Mouse (Mus musculus) forebrain, embryonic 14.5 days (tissue): ENCODE measurements around the gene Ube2e1. TPM values are rescaled to one million over a fixed set of nuclear protein-coding genes. Genes with fewer than 3 reads are reported as not detected.
"Not testable (repeated sequence)": the region's sequence is repeated elsewhere in the genome, so short reads cannot be mapped to it uniquely, and the experiment has no call there.

Experiments used
- ATAC-seq: fragments of 200-750 bp; cut with Nextera tagmentation; 2 replicates; pipeline ENCODE4 v1.8.0; 2017; ENCODE audit warnings: mild to moderate bottlenecking, moderate library complexity
- DNase-seq: peaks from one replicate; pipeline ENCODE4 v3.0.0-alpha.2; 2015; ENCODE audit warnings: low spot score
- H3K27ac ChIP-seq: fragments of 300-500 bp; sonication (generic); 2 replicates; pipeline ENCODE4 v1.5.1; 2014; ENCODE audit warnings: low read depth, mild to moderate bottlenecking, control low read depth, low read length, moderate library complexity
- H3K27me3 ChIP-seq: fragments of 300-500 bp; sonication (generic); replicated peaks from 2 replicates; pipeline ENCODE4 v1.6.1; 2014; ENCODE audit warnings: low read length, control low read depth, mixed read lengths; ENCODE audit not compliant: control insufficient read depth, insufficient read depth
- H3K36me3 ChIP-seq: fragments of 300-500 bp; sonication (generic); 2 replicates; pipeline ENCODE4 v1.6.1; 2014; ENCODE audit warnings: low read length, control low read depth; ENCODE audit not compliant: control insufficient read depth, insufficient read depth
- H3K4me1 ChIP-seq: fragments of 300-500 bp; sonication (generic); 2 replicates; pipeline ENCODE4 v1.6.1; 2014; ENCODE audit warnings: antibody characterized with exemption, low read length, control low read depth; ENCODE audit not compliant: control insufficient read depth, insufficient read depth
- H3K4me2 ChIP-seq: fragments of 300-500 bp; sonication (generic); 2 replicates; pipeline ENCODE4 v1.6.1; 2014; ENCODE audit warnings: mild to moderate bottlenecking, control low read depth, low read length
- H3K4me3 ChIP-seq: fragments of 300-500 bp; sonication (generic); 2 replicates; pipeline ENCODE4 v1.5.1; 2014; ENCODE audit warnings: low read depth, low read length, control low read depth
- H3K9ac ChIP-seq: fragments of 300-500 bp; sonication (generic); 2 replicates; pipeline ENCODE4 v1.6.1; 2014; ENCODE audit warnings: mild to moderate bottlenecking, low read length, control low read depth, moderate library complexity
- H3K9me3 ChIP-seq: fragments of 300-500 bp; sonication (generic); replicated peaks from 2 replicates; pipeline ENCODE4 v1.6.1; 2016; ENCODE audit warnings: low read length, control low read depth, mixed read lengths; ENCODE audit not compliant: control insufficient read depth
- WGBS: fragments of 180-500 bp; shearing (Covaris S2); extraction: QIAGEN DNeasy Blood & Tissue Kit; methylation state at CpG from one replicate; pipeline ENCODE4 v1.1.7; 2014; 5-methylcytosine and 5-hydroxymethylcytosine counted together
- polyA plus RNA-seq: library from polyadenylated mRNA; unstranded; fragments of >200 nt; fragmentation: Nextera tagmentation; extraction: Ambion mirVana; gene quantifications from 2 replicates; pipeline ENCODE4 v1.2.1, GENCODE M21; 2014

Ube2e1 gene
- polyA plus RNA-seq, 1 experiment from 2014 or later, result 78.0 TPM

- Histone ChIP-seq H3K9ac (no peak overlapping the region), H3K27ac (no peak overlapping the region), H3K4me3 (no peak overlapping the region), H3K27me3 (no peaks in the 10 kb centered on the region), H3K4me1 (no peaks in the 10 kb centered on the region), H3K36me3 (no peaks in the 10 kb centered on the region), H3K4me2 (no peak overlapping the region), H3K9me3 (no peaks in the 10 kb centered on the region)
- ATAC-seq, result no peak
- DNase-seq, result no peak
- WGBS, result 87% methylated on average over 21 of the region's 21 CpGs
These were observed 89.0 kb downstream of the Ube2e1 start for GRCm38 (mm10) chr14:18242638-18243130.

- no peak overlapping the region for H3K4me2 ChIP-seq
- no peaks in the 10 kb centered on the region for H3K4me1 ChIP-seq
- DNase-seq (no peak), ATAC-seq (no peak)
- 90% methylated on average over 4 of the region's 4 CpGs for WGBS
- H3K27me3 ChIP-seq, result no peaks in the 10 kb centered on the region
- H3K36me3 ChIP-seq, result no peaks in the 10 kb centered on the region
- no peaks in the 10 kb centered on the region for H3K9me3 ChIP-seq
- no peak overlapping the region for H3K27ac ChIP-seq
- H3K9ac ChIP-seq, result no peak overlapping the region
- no peak overlapping the region for H3K4me3 ChIP-seq
These were observed 89.9 kb downstream of the Ube2e1 start for GRCm38 (mm10) chr14:18241786-18242185.

- WGBS, result 70% methylated on average over 7 of the region's 7 CpGs
- H3K4me3 ChIP-seq, result no peak overlapping the region
- H3K4me2 ChIP-seq, result no peak overlapping the region
- no peak for ATAC-seq
- no peak for DNase-seq
- H3K36me3 ChIP-seq, result no peaks in the 10 kb centered on the region
- no peaks in the 10 kb centered on the region for H3K27me3 ChIP-seq
- H3K9ac ChIP-seq, result no peak overlapping the region
- no peak overlapping the region for H3K27ac ChIP-seq
- no peaks in the 10 kb centered on the region for H3K4me1 ChIP-seq
- no peaks in the 10 kb centered on the region for H3K9me3 ChIP-seq
These were observed 91.5 kb downstream of the Ube2e1 start for GRCm38 (mm10) chr14:18240132-18240531.

GRCm38 (mm10) chr14:18238750-18239731, 92.6 kb downstream of the Ube2e1 start, which contains the start of gene Nr1d2:
Gene Nr1d2 (minus strand): TSS chr14:18239127.
- Histone ChIP-seq H3K27me3 (no peaks in the 10 kb centered on the region), H3K4me3 (peak within 1 kb of the TSS; percentile 81), H3K4me2 (peak within 1 kb of the TSS; percentile 78), H3K36me3 (no peaks in the 10 kb centered on the region), H3K4me1 (no peaks in the 10 kb centered on the region), H3K27ac (peak within 1 kb of the TSS; percentile 78), H3K9ac (peak within 1 kb of the TSS; percentile 65), H3K9me3 (no peaks in the 10 kb centered on the region)
- DNase-seq, result peak; percentile 97
- ATAC-seq, result peak; percentile 87
- 1% methylated on average over 61 of the region's 66 CpGs for WGBS

GRCm38 (mm10) chr14:18238131-18238749, 93.4 kb downstream of the Ube2e1 start:
- Histone ChIP-seq H3K27ac (peak overlapping the region; percentile 78), H3K4me3 (peak overlapping the region; percentile 81), H3K36me3 (no peaks in the 10 kb centered on the region), H3K4me1 (no peaks in the 10 kb centered on the region), H3K27me3 (no peaks in the 10 kb centered on the region), H3K9ac (peak overlapping the region; percentile 65), H3K9me3 (no peaks in the 10 kb centered on the region), H3K4me2 (peak overlapping the region; percentile 78)
- under 1% methylated on average over 63 of the region's 71 CpGs for WGBS
- DNase-seq (peak; percentile 97), ATAC-seq (peak; percentile 95)

GRCm38 (mm10) chr14:18237381-18237780, 94.3 kb downstream of the Ube2e1 start:
- peak overlapping the region; percentile 78; the same call in 1 of the 2 replicates for H3K4me2 ChIP-seq
- no peak for DNase-seq
- H3K4me1 ChIP-seq, result no peaks in the 10 kb centered on the region
- H3K4me3 ChIP-seq, result no peak overlapping the region
- no peaks in the 10 kb centered on the region for H3K36me3 ChIP-seq
- H3K9me3 ChIP-seq, result no peaks in the 10 kb centered on the region
- H3K27me3 ChIP-seq, result no peaks in the 10 kb centered on the region
- H3K27ac ChIP-seq, result no peak overlapping the region
- no peak for ATAC-seq
- no peak overlapping the region for H3K9ac ChIP-seq
- 54% methylated on average over 4 of the region's 4 CpGs for WGBS

GRCm38 (mm10) chr14:18236496-18237235, 95.0 kb downstream of the Ube2e1 start:
- not testable (repeated sequence) for H3K27ac ChIP-seq, H3K36me3 ChIP-seq, H3K4me2 ChIP-seq, DNase-seq, H3K9me3 ChIP-seq, H3K4me3 ChIP-seq, H3K27me3 ChIP-seq, H3K9ac ChIP-seq, H3K4me1 ChIP-seq, ATAC-seq
- whole genome bisulfite sequencing, result 95% methylated on average over 2 of the region's 2 CpGs

- WGBS, result 64% methylated on average over 5 of the region's 5 CpGs
- H3K4me1 ChIP-seq, result no peaks in the 10 kb centered on the region
- no peak for DNase-seq
- H3K4me3 ChIP-seq, result no peak overlapping the region
- H3K4me2 ChIP-seq, result no peak overlapping the region
- H3K9me3 ChIP-seq, result no peaks in the 10 kb centered on the region
- H3K36me3 ChIP-seq, result no peaks in the 10 kb centered on the region
- no peak overlapping the region for H3K9ac ChIP-seq
- no peak overlapping the region for H3K27ac ChIP-seq
- ATAC-seq, result no peak
- H3K27me3 ChIP-seq, result no peaks in the 10 kb centered on the region
These were observed 97.4 kb downstream of the Ube2e1 start for GRCm38 (mm10) chr14:18233981-18234960.
